ENCODE assay signal across 28 mouse cellular contexts in genomic region chr7:128726999-128727398, GRCm38 (mm10). TPM values are rescaled to one million over a fixed set of nuclear protein-coding genes. Genes with fewer than 3 reads are reported as not detected.
DNase-seq lines count a peak whose midpoint lies in the region; ATAC-seq and TF ChIP-seq lines count a peak whose summit lies in the region.
"Had no signal": no experiment of that assay in that cellular context is flagged by ENCODE, and none has a peak within 500 bp of the region (broad histone marks: within the 10 kb centered on the region; RNA-seq: fewer than 3 reads in every experiment).

No protein-coding gene starts in this region.

- WGBS in midbrain, embryonic 13.5 days: 44% methylated on average over 10 of the region's 10 CpGs
- 43% methylated on average over 10 of the region's 10 CpGs for WGBS in midbrain, embryonic 11.5 days
- 44% methylated on average over 10 of the region's 10 CpGs for WGBS in forebrain, postnatal 0 days

- DNase-seq in heart, adult 11 months: peak; percentile 58
- DNase-seq in heart, postnatal 36 days: no peak
- no peak for DNase-seq in midbrain, embryonic 11.5 days (ENCODE audit: low spot score, missing footprints)
- peak; percentile 52 for DNase-seq in ES-E14 (ENCODE audit: low read depth, low spot score)
- DNase-seq in forebrain, postnatal 0 days: peak; percentile 27
- no peak for DNase-seq in gastrocnemius, postnatal 10 days
- DNase-seq: cerebellum, adult 8-10 months; cerebellum, postnatal 25 days; gastrocnemius, adult 2 months; heart, postnatal 14 days; kidney, adult 11 months; kidney, postnatal 25 days; layer of hippocampus, postnatal 36 days; left cerebral cortex, postnatal 4 days; liver, embryonic 13.5 days; lung, adult 2 months; lung, postnatal 10 days; right cerebral cortex, postnatal 4 days; thymus, adult 2 months; thymus, postnatal 36 days had no signal

- 0 out of 2 replicates have a peak, but pooled peaks have one; percentile 8 for TF ChIP-seq CTCF in forebrain, postnatal 0 days (IDR thresholded peaks at IDR 0.05; ENCODE audit: low read depth)

- H3K36me3 ChIP-seq in midbrain, embryonic 13.5 days: peaks cover 17% of the 10 kb centered on the region
- no peaks in the 10 kb centered on the region for H3K36me3 ChIP-seq in midbrain, embryonic 11.5 days (ENCODE audit: control insufficient read depth, insufficient read depth, low read length)
- peaks cover 7% of the 10 kb centered on the region for H3K36me3 ChIP-seq in ES-E14 (ENCODE audit: control insufficient read depth, insufficient read depth, low read length, poor library complexity, severe bottlenecking)
- H3K36me3 ChIP-seq in forebrain, postnatal 0 days (ENCODE audit: insufficient read depth): peaks cover 7% of the 10 kb centered on the region

- intact Hi-C loops in heart, postnatal 36 days (cut with DNase I): no loop called here

- peaks cover 26% of the 10 kb centered on the region for H3K4me1 ChIP-seq in midbrain, embryonic 13.5 days (replicated peaks)
- H3K4me1 ChIP-seq in midbrain, embryonic 11.5 days (ENCODE audit: control insufficient read depth, insufficient read depth, low read length): peaks cover 5% of the 10 kb centered on the region; the same call in 1 of the 2 replicates
- H3K4me1 ChIP-seq in ES-E14 (ENCODE audit: control insufficient read depth in 2 of 2, insufficient read depth in 2 of 2, low read length in 2 of 2, poor library complexity in 1 of 2): peaks cover 10 to 17% of the 10 kb centered on the region in 2 experiments; a peak in 3 of 4 replicates
- peaks cover 19% of the 10 kb centered on the region for H3K4me1 ChIP-seq in forebrain, postnatal 0 days (ENCODE audit: insufficient read depth)

- H3K9me3 ChIP-seq in midbrain, embryonic 13.5 days: no peaks in the 10 kb centered on the region
- no peaks in the 10 kb centered on the region for H3K9me3 ChIP-seq in midbrain, embryonic 11.5 days (ENCODE audit: control insufficient read depth, low read length)
- no peaks in the 10 kb centered on the region for H3K9me3 ChIP-seq in ES-E14 (ENCODE audit: control insufficient read depth, insufficient read depth, low read depth, low read length)
- no peaks in the 10 kb centered on the region for H3K9me3 ChIP-seq in forebrain, postnatal 0 days (ENCODE audit: low read length)
- H3K9me3 ChIP-seq: limb, embryonic 15.5 days; liver, embryonic 13.5 days; neural tube, embryonic 12.5 days had no signal

- in situ Hi-C loops in ES-E14 (cut with MboI; ENCODE audit: low sequenced_read_pairs in 2 of 2, unreplicated experiment in 2 of 2): no loop called here

- H3K4me3 ChIP-seq in midbrain, embryonic 13.5 days (replicated peaks): no peak overlapping the region
- H3K4me3 ChIP-seq in midbrain, embryonic 11.5 days (ENCODE audit: low read depth, low read length): no peak overlapping the region
- peak overlapping the region; percentile 24 to 48; a peak in 3 of 4 replicates for H3K4me3 ChIP-seq in ES-E14 (ENCODE audit: insufficient read depth in 1 of 2, low read depth in 1 of 2, low read length in 2 of 2, poor library complexity in 1 of 2, severe bottlenecking in 1 of 2)
- no peak overlapping the region for H3K4me3 ChIP-seq in forebrain, postnatal 0 days (ENCODE audit: low read depth, low read length)
- H3K4me3 ChIP-seq: gastrocnemius, adult 2 months; limb, embryonic 15.5 days; liver, embryonic 13.5 days; myocyte; neural tube, embryonic 12.5 days had no signal

- no peak for ATAC-seq in midbrain, embryonic 13.5 days
- no peak for ATAC-seq in midbrain, embryonic 11.5 days (ENCODE audit: low FRiP score)
- ATAC-seq in forebrain, postnatal 0 days: no peak
- ATAC-seq: CD4-positive, CD25-positive, alpha-beta regulatory T cell, adult 4 months; midbrain, embryonic 16.5 days; Patski had no signal

- H3K9ac ChIP-seq in midbrain, embryonic 13.5 days (replicated peaks): no peak overlapping the region
- H3K9ac ChIP-seq in midbrain, embryonic 11.5 days (ENCODE audit: low read length): no peak overlapping the region
- peak overlapping the region; percentile 7; the same call in 1 of the 2 replicates for H3K9ac ChIP-seq in ES-E14 (ENCODE audit: insufficient read depth, low read depth, low read length, poor library complexity, severe bottlenecking)
- H3K9ac ChIP-seq in forebrain, postnatal 0 days: no peak overlapping the region
- H3K9ac ChIP-seq: limb, embryonic 15.5 days; liver, embryonic 13.5 days; neural tube, embryonic 12.5 days had no signal

- no peaks in the 10 kb centered on the region for H3K27me3 ChIP-seq in midbrain, embryonic 13.5 days
- H3K27me3 ChIP-seq in midbrain, embryonic 11.5 days (ENCODE audit: control insufficient read depth, insufficient read depth, low read length): no peaks in the 10 kb centered on the region
- H3K27me3 ChIP-seq in forebrain, postnatal 0 days (ENCODE audit: insufficient read depth, low read length): no peaks in the 10 kb centered on the region
- H3K27me3 ChIP-seq: limb, embryonic 15.5 days; liver, embryonic 13.5 days; neural tube, embryonic 12.5 days; Patski had no signal

- H3K4me2 ChIP-seq in midbrain, embryonic 13.5 days (replicated peaks): no peak overlapping the region
- H3K4me2 ChIP-seq in midbrain, embryonic 11.5 days: no peak overlapping the region
- no peak overlapping the region for H3K4me2 ChIP-seq in forebrain, postnatal 0 days (ENCODE audit: low read depth)
- H3K4me2 ChIP-seq: limb, embryonic 15.5 days; liver, embryonic 13.5 days; neural tube, embryonic 12.5 days had no signal

- H3K27ac ChIP-seq in midbrain, embryonic 13.5 days: 0 out of 2 replicates have a peak overlapping the region, but pooled peaks have one; percentile 7
- H3K27ac ChIP-seq in midbrain, embryonic 11.5 days (ENCODE audit: low read depth, low read length): no peak overlapping the region
- H3K27ac ChIP-seq in ES-E14 (ENCODE audit: insufficient read depth, low read depth, low read length, poor library complexity, severe bottlenecking): peak overlapping the region; percentile 75; the same call in 1 of the 2 replicates
- H3K27ac ChIP-seq in forebrain, postnatal 0 days (ENCODE audit: low read depth, low read length): peak overlapping the region; percentile 50; the same call in 1 of the 2 replicates
- H3K27ac ChIP-seq: gastrocnemius, adult 2 months; limb, embryonic 15.5 days; liver, embryonic 13.5 days; macrophage; neural tube, embryonic 12.5 days had no signal

TF ChIP-seq in ES-E14, 5 proteins besides CTCF, POLR2A, EP300 and RAD21:
- TF ChIP-seq ZC3H11A (IDR thresholded peaks at IDR 0.05; ENCODE audit: borderline replicate concordance, low read depth, low read length) (no peak), ZNF384 (IDR thresholded peaks at IDR 0.05; ENCODE audit: low read depth, low read length) (no peak), MAFK (IDR thresholded peaks at IDR 0.05; ENCODE audit: insufficient read depth, low read depth, low read length) (no peak), HCFC1 (IDR thresholded peaks at IDR 0.05; ENCODE audit: borderline replicate concordance, insufficient read depth, low read length) (no peak), CHD2 (IDR thresholded peaks at IDR 0.05; ENCODE audit: low read depth, low read length) (no peak)
TF ChIP-seq in ES-E14: peak in this region for 0.

RNA-seq across cellular contexts. Expression of gene Mcmbp, which starts 13.3 kb away (rescaled TPM):
- total RNA-seq in heart, postnatal 36 days (2021): 10 to 100 TPM; 21.5 to 26.0 TPM
- 60.7 and 65.0 TPM in 2 replicates for polyA plus RNA-seq in midbrain, embryonic 13.5 days (2015; fragmentation: Nextera tagmentation; extraction: Ambion mirVana)
- polyA plus RNA-seq in midbrain, embryonic 11.5 days (2014; fragmentation: Nextera tagmentation; extraction: Ambion mirVana): 79.1 and 83.9 TPM in 2 replicates
- total RNA-seq in ES-E14 (2012; rRNA removed): 61.3 and 67.8 TPM in 2 replicates
- total RNA-seq in forebrain, postnatal 0 days (2014; rRNA removed): 34.6 and 43.3 TPM in 2 replicates
- polyA plus RNA-seq in forebrain, postnatal 0 days (2015; fragmentation: Nextera tagmentation; extraction: Ambion mirVana): 32.4 and 42.0 TPM in 2 replicates
- 10 to 100 TPM; 21.5 to 27.3 TPM for total RNA-seq in gastrocnemius, postnatal 10 days (2021)

RNA-seq across cellular contexts. Expression of gene Sec23ip, which starts 17.7 kb away (rescaled TPM):
- 10 to 100 TPM; 27.3 to 29.0 TPM for total RNA-seq in heart, postnatal 36 days (2021)
- polyA plus RNA-seq in midbrain, embryonic 13.5 days (2015; fragmentation: Nextera tagmentation; extraction: Ambion mirVana): 42.3 and 44.6 TPM in 2 replicates
- 44.4 and 46.6 TPM in 2 replicates for polyA plus RNA-seq in midbrain, embryonic 11.5 days (2014; fragmentation: Nextera tagmentation; extraction: Ambion mirVana)
- total RNA-seq in ES-E14 (2012; rRNA removed): 18.9 and 25.3 TPM in 2 replicates
- total RNA-seq in forebrain, postnatal 0 days (2014; rRNA removed): 18.3 and 22.0 TPM in 2 replicates
- 16.6 and 23.8 TPM in 2 replicates for polyA plus RNA-seq in forebrain, postnatal 0 days (2015; fragmentation: Nextera tagmentation; extraction: Ambion mirVana)
- 10 to 100 TPM; 22.3 to 26.9 TPM for total RNA-seq in gastrocnemius, postnatal 10 days (2021)

Comparison
In these comparisons a context has a peak if more than half of its experiments do, and no peak if none do; other contexts are left out.
1. DNase-seq: peak in heart, adult 11 months (single experiment), ES-E14 (single experiment) and forebrain, postnatal 0 days (single experiment); none in heart, postnatal 36 days (0 of 2), midbrain, embryonic 11.5 days (single experiment) and gastrocnemius, postnatal 10 days (single experiment).
2. H3K4me3 ChIP-seq: peak in ES-E14 (2 of 2); none in midbrain, embryonic 13.5 days (single experiment), midbrain, embryonic 11.5 days (single experiment) and forebrain, postnatal 0 days (single experiment).